Mouse (Mus musculus): ENCODE data around the gene H60c. TPM values are rescaled to one million over a fixed set of nuclear protein-coding genes. Genes with fewer than 3 reads are reported as not detected.
"Not testable (repeated sequence)": the region's sequence is repeated elsewhere in the genome, so short reads cannot be mapped to it uniquely, and the experiment has no call there.

H60c gene
- polyA plus RNA-seq, 1 experiment from 2014 or later = not detected

- Histone ChIP-seq H3K9me3 (ENCODE audit: control insufficient read depth, low read length) (peaks cover 7% of the 10 kb centered on the region), H3K27me3 (ENCODE audit: control insufficient read depth, insufficient read depth, low read length) (no peaks in the 10 kb centered on the region), H3K9ac (no peak overlapping the region), H3K4me1 (replicated peaks; ENCODE audit: control insufficient read depth, insufficient read depth, low read length) (no peaks in the 10 kb centered on the region), H3K36me3 (replicated peaks; ENCODE audit: control insufficient read depth, insufficient read depth) (no peaks in the 10 kb centered on the region), H3K27ac (no peak overlapping the region), H3K4me3 (replicated peaks; ENCODE audit: low read length) (no peak overlapping the region), H3K4me2 (replicated peaks) (no peak overlapping the region)
- WGBS = 93% methylated on average over 3 of the region's 3 CpGs
- DNase-seq (ENCODE audit: low spot score) (no peak), ATAC-seq (ENCODE audit: low FRiP score) (no peak)
Observed at GRCm38 (mm10) chr10:3257391-3257790, 10.2 kb downstream of the H60c start.

DNA sequence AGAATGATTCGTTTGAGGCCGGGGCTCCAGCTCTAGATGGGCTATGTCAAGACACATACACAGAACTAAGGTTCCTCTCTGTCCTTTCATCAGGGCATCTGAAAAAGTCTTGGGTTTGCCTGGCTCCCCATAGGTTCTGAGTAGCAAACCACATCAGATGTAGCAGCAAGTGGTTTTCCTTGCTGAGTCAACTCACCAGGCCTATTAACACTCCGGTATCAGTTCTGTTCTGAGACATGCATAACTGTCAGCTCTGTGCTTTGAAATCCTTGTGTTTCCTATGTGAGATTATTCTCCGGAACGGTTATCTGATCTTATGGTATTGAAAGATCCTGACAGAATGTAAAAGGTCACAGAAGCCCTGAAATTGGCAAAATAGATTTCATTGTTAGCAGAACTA lies 29.1 kb downstream of the H60c start:
- H3K27me3 ChIP-seq (ENCODE audit: control insufficient read depth, insufficient read depth, low read length); ATAC-seq (ENCODE audit: low FRiP score); H3K4me2 ChIP-seq (replicated peaks); H3K9ac ChIP-seq; H3K4me1 ChIP-seq (replicated peaks; ENCODE audit: control insufficient read depth, insufficient read depth, low read length); H3K9me3 ChIP-seq (ENCODE audit: control insufficient read depth, low read length); DNase-seq (ENCODE audit: low spot score); H3K4me3 ChIP-seq (replicated peaks; ENCODE audit: low read length); H3K36me3 ChIP-seq (replicated peaks; ENCODE audit: control insufficient read depth, insufficient read depth); H3K27ac ChIP-seq: not testable (repeated sequence)
- WGBS = 89% methylated on average over 5 of the region's 5 CpGs

DNA sequence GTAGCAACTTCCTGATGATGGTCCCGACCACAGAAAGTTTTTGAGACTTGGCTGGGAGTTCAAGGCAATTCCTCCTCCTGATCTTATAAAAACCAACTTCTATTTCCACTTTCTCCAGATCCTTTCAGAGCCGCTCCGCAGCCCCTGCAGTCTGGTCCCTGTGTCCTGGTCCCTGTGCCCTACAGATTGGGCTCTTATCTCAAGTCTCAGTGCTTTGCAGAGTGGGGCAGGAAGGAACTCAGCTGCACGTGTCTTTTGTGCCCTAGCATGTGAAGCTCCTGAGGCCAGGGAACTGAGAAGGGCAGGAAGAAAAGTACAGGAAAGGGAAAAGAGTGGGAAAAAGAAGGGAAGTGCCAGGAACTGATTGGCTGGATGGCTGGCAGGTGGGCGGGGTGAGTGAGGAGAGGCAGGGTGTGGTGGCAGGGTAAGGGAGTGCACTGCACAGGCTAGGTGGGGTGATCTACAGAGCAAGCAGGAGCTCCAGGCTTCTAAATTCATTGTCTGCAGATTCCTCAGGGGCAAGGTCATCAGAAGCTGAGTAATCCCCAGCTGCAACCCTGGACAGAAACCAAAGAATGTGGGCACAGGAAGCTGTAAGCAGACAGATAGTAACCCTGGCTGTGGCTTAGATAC lies 30.8 kb downstream of the H60c start:
- 76% methylated on average over 5 of the region's 5 CpGs for WGBS
- Histone ChIP-seq H3K4me1 (replicated peaks; ENCODE audit: control insufficient read depth, insufficient read depth, low read length) (no peaks in the 10 kb centered on the region), H3K36me3 (replicated peaks; ENCODE audit: control insufficient read depth, insufficient read depth) (no peaks in the 10 kb centered on the region), H3K9me3 (ENCODE audit: control insufficient read depth, low read length) (no peaks in the 10 kb centered on the region), H3K4me3 (replicated peaks; ENCODE audit: low read length) (no peak overlapping the region), H3K9ac (no peak overlapping the region), H3K4me2 (replicated peaks) (no peak overlapping the region), H3K27me3 (ENCODE audit: control insufficient read depth, insufficient read depth, low read length) (no peaks in the 10 kb centered on the region), H3K27ac (no peak overlapping the region)
- ATAC-seq (ENCODE audit: low FRiP score) (no peak), DNase-seq (ENCODE audit: low spot score) (no peak)

- 82% methylated on average over 2 of the region's 2 CpGs for WGBS
Observed at GRCm38 (mm10) chr10:3228447-3229195, 39.0 kb downstream of the H60c start.

More at GRCm38 (mm10) chr10:3228447-3229195, 39.0 kb downstream of the H60c start:
- H3K27me3 ChIP-seq (ENCODE audit: control insufficient read depth, insufficient read depth, low read length) = no peaks in the 10 kb centered on the region
- H3K9ac ChIP-seq = no peak overlapping the region
- no peak overlapping the region for H3K27ac ChIP-seq
- no peaks in the 10 kb centered on the region for H3K36me3 ChIP-seq (replicated peaks; ENCODE audit: control insufficient read depth, insufficient read depth)
- ATAC-seq (ENCODE audit: low FRiP score) (no peak), DNase-seq (ENCODE audit: low spot score) (no peak)
- H3K4me2 ChIP-seq (replicated peaks) = no peak overlapping the region
- H3K9me3 ChIP-seq (ENCODE audit: control insufficient read depth, low read length) = 0 out of 2 replicates have a peak, but pooled peaks cover 6% of the 10 kb centered on the region
- H3K4me1 ChIP-seq (replicated peaks; ENCODE audit: control insufficient read depth, insufficient read depth, low read length) = no peaks in the 10 kb centered on the region
- no peak overlapping the region for H3K4me3 ChIP-seq (replicated peaks; ENCODE audit: low read length)

Other genes with a start within 250 kb of the H60c start
- gene Ppp1r14c, start 98.3 kb upstream of the H60c start, polyA plus RNA-seq (2014; fragmentation: Nextera tagmentation; extraction: Ambion mirVana) = 75.8 and 78.8 TPM in 2 replicates